Mouse (Mus musculus) gastrocnemius, postnatal 10 days (tissue): ENCODE results near the gene Sept9. TPM values are rescaled to one million over a fixed set of nuclear protein-coding genes. Genes with fewer than 3 reads are reported as not detected.

Experiments used
- DNase-seq: peaks from one replicate; pipeline ENCODE4 v3.0.0; 2021; ENCODE audit warnings: mixed read lengths
- total RNA-seq, 2 experiments: library from RNA; stranded (reverse); gene quantifications; 2 replicates each; pipeline ENCODE4 v1.2.3; 2021

Sept9 gene
- total RNA-seq, 2 experiments from 2014 or later = 40.1 to 51.9 TPM

DNA sequence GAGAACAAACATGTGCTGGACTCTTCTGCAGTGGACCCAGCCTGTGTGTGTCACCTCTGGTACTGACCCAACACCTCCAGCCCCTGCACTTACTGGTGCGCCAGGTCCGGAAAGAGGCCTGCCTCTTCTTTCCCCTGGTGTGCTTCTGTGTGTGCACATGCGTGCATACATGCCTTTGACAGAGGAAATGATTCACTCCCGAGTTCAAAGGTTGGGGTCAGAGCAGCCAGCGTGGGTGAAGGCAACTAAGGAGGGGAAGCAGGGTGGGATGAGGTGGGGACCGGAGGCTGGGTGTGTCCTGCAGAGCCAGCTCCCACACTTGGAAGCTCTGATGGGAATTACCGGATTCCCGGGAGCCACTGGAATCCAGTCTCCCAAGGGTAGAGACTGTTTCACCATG, 46.8 kb downstream of the Sept9 start:
- DNase-seq = no peak

DNA sequence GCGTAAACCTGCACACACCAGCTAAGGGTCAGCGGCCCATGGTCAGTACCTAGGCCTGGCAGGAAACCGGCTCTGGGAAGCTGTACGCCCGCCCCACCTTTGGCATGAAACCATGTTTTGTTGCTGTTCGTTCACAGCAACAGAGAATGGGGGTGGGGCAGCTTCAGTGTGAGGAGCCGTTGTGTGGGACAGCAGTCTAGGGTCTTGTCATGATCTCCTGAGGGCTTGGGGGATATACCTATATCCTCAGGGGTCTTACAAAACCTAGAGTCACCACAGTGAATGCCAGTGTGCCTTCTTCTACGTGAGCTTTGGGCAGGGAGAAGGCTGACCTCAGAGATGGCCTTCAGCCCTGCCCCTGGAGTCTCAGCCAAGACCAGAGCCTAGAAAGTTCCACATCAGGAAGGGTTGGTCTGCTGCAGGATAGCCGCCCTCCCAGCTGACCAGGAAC, 47.5 kb downstream of the Sept9 start:
- DNase-seq = no peak

DNA sequence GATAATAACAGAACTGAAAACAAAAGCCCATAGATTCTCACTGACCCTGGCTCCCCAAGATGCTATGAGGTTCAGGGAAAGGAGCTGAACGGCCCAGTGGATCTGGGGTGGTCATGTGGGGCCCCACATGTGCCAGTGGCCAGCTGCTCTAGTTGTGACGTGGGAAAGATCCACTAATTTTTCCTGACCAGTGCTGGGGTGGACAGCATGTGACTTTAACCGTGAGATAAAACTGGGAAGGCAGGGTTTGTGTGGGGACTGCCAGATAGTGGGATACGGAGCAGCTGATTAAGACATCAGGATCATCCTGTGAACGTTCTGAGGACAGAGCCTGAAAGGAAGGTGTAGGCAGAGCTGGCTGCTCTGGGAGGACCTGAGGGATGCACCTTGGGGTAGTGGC, 48.1 kb downstream of the Sept9 start:
- DNase-seq = no peak

DNA sequence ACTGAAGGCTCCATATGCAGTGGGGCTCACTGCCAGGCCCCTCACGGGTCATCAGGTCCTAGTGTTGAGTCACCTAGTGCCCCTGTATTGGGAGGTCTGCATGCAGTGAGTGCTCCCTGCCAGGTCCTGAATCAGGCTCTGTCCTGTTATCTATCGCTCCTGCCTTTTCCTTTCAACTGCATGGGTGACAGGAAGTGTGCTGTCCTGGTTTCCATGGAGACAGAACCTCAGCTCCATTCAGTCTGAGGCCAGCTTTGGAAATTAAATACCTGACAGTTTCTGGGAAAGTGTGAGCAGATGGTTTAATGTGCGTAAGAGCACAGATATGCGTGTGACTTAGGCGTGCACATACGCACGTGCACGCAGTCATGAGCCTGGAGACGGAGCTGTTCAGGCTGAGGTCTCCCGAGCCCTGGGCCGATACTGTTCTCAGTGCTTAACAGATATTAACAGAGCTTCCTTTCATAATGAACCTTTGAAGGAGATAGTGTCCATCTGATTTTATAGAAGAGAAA, 49.3 kb downstream of the Sept9 start:
- DNase-seq = no peak

DNA sequence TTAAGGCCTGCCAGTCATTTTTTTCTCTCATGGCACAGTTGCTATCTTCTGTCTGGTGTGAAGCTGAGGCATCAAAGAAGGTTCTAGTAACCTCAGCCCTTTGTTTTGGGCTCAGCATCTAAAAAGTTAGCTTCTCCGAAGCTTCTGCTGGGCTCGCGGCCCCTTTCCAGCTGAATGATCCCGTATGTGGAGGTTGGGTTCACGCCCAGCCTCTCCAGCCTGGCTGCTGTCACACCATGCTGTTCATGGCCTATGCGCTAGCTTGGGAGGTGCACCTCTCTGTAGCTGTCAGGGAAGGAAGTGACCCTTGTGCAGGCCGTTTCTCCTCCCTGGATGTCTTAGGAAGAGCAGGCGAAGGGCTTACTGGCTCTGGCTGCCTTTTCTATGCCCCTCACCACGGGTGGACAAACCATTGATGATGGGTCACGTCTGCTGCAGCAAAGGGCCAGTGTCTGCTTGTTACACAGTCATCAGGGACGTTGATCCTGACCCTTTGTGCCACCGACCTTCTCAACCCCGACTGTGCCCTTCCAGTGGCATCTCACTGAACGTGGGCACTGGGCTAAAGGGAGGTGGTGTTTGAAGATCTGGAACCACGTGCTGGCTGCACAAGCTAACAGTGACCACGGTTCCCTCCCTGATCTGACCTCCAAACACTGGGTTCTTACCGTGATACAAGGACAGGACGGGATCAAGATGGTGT, 50.0 kb downstream of the Sept9 start:
- DNase-seq = no peak

DNA sequence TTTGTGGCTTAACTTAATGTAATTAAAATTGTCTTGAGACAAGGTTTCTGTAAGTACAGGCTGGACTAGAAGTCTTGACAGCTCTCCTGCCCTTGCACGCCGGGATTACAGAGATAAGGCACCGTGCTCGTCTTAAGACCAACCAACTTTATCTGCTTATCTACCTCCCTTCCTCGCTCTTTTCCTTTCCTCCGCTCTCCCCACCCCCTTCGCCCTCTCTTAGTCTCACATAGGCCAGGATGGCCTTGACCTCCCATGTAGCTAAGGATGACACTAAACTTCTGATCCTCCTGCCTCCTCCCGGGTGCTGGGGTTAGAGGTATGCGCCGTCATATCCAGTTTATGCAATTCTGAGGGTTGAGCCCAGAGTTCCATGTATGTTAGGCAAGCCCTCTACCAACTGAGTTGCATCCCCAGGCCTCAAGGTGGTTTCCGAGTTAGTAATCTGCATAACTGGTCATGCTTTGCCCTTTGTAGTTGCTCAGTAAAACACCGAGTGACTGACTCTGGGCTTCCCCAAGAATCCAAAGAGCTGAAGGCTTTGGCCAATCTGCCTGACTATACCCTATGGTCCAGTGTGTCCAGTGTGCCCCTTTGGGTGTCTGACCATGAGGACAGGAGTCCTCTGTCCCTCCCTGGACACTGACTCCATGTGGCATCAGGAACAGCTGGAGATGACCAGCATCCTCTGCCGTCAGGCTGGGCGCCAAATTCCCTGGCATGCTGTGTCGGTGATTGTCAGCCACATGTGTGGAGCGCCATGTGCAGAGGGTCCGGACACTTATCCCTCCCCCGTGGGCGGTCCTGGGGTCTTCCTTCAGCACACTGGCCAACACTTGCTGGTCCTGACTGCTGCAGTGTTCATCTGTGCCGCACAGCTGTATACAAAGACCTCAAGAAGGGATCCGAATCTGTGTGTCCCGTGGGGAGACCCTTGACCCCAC, 50.8 kb downstream of the Sept9 start:
- peak; percentile 62 for DNase-seq

DNA sequence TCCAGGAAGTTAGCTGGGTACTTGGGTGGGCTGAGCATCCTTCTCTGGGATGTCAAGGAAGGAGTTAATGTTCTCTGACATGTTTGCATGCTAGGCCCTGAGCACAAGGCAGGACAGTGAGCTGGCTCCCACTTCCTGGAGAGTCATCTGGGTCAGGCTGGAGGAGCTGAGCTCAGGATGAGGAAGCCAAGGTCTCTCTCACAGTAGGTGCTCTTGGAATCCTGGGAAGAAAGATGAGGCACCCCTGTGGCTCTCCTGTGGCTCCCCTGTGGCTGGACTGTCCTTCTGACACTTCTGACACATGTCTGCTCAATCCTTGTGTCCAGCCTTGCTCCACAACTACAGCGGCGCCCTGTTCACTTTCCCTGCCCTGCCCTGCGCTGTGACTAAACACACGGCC, 52.3 kb downstream of the Sept9 start:
- DNase-seq = no peak

DNA sequence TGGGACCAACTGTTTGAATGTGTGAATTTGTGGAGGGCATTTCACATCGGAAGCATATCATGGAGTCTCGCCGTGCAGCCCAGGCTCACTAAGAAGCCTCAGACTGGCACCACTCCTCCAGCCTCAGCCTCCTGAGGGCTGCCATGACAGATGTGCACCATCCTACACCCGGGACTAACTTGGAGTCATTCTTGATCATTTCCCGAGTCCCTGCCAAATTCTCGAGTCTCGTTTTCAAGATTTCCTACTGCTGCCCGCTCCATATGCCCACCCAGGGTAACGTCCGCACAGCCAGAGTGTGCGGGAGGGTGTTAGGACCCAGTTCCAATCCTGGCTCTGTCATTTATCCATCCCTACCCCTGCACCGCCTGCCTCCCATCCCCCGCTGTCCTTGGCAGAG, 53.4 kb downstream of the Sept9 start:
- no peak for DNase-seq

DNA sequence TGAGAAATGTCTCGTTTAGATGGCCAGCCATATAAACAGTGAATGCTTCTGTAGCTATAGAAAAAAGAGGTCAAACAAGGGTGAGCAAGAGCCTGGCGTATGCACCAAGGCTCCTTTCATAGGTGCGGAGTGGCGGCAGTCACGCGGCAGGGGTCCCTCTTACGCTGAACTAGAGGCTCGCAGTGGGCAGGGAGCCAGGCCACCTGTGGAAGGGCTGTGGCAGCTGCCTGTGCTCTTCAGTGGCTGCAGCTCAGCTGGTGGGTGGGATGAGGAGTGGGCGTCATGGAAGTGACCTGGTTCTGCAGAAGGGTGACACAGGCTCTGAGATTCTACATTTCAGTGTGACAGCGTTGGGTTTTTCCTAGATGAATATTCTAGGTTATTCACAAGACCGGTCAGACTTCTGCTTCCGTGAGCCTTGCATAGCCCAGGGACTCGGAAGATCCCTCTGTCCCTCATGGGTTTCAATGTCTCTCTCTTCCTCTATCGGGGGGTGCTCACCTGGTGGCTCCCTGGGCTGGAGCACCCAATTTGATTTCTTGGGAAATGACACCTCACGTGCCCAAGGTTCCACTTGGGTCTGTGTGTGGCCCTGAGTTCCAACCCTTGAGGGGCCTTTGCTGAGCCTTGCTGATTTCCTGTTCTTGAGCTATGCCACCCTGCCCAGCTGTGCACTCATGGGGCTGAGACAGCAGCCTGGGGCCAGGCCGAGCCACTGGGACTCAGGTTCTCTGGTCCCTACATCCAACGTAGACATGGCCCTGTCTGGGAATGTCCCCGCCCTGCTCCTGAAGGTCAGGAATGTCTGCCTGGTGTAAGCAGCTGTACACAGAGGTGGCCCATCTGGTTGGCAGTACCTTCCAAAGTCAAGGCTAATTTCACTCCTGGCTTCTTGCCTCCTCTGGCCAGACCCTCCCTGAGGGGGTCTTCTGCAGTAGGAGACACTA, 55.0 kb downstream of the Sept9 start:
- no peak for DNase-seq

DNA sequence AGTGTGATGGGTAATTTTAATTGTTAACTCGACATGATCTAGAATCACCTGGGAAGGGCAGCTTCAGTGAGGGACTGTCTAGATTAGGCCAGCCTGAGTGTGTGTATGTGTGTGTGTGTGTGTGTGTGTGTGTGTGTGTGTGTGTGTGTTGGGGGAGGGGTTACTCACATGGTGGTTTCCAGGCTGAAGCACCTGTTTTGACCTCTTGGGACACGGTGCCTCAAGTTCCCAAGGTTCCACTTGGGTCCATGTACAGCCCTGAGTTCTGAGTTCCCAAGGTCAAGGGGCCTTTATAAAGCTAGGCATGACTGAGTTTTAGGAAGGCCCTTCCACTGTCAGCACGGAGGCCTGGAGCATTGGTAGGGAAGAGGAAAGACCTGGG, 55.6 kb downstream of the Sept9 start:
- no peak for DNase-seq

DNA sequence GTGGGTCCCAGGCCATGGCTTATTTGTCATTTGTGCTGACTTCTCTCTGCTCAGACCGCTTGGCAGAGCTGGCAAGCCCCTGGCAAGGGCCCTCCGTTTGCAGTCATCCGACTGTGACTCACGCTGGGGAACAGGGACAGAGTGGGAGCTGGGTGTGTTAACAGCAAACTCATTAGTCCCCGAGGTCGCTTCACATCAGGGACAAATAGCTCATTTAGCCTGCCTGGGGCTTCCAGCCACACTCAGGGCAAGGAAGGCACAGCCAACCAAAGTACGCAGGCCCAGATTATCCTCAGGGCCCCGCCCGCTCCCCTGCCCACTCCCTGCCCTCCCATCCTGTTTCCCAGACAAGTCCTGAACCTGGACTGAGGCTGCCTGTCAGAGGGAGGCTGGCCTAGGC, 56.6 kb downstream of the Sept9 start:
- DNase-seq = peak; percentile 59

DNA sequence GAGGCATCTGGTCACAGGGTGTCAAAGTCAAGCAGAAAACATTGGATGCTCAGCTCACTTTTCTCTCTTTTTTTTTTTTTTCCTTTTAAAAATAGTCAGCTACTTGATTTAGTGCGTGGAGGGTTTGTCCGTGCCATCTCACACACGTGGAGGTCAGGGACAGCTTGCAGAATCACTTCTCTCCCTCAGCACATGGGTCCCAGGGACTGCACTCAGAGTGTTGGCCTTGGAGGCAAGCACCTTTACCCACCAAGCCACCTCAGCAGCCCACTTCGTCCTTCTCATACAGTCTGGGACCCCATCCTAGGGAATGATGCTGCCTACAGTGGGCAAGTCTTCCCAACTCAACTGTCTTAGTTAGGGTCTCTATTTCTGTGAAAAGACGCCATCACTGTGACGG, 57.4 kb downstream of the Sept9 start:
- no peak for DNase-seq

DNA sequence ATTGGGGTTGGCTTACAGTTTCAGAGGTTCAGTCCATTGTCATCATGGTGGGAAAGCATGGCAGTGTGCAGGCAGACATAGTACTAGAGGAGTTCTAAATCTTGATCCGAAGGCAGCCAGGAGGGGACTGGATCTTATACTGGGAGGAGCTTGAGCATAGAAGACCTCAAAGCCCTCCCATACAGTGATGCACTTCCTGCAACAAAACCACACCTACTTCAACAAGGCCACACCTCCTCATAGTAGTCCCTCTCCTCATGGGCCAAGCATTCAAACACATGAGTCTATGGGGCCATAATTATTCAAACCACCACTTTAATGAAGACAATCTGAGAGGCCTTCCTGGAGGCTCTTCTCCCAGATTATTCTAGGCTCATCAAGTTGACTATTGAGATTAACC, 57.8 kb downstream of the Sept9 start:
- DNase-seq = no peak

DNA sequence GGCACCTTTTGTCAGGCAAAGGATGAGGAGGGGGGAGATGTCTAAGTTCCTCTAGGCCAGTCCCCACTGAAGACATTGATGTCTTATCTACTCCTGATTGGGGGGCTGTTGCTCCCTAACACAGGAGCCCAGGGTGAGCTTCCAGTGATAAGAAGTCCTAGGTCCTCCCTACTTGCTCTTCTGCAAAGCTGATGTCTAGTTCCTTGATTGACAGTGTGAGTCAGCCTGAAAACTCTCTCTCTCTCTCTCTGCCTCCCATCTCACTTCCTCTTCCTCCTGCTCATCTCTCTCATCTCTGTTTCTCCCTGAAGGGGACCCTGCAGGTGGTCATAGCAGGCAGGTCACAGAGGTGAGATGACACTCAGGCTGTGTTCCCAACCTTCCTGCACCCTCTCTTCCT, 58.4 kb downstream of the Sept9 start:
- DNase-seq = no peak

DNA sequence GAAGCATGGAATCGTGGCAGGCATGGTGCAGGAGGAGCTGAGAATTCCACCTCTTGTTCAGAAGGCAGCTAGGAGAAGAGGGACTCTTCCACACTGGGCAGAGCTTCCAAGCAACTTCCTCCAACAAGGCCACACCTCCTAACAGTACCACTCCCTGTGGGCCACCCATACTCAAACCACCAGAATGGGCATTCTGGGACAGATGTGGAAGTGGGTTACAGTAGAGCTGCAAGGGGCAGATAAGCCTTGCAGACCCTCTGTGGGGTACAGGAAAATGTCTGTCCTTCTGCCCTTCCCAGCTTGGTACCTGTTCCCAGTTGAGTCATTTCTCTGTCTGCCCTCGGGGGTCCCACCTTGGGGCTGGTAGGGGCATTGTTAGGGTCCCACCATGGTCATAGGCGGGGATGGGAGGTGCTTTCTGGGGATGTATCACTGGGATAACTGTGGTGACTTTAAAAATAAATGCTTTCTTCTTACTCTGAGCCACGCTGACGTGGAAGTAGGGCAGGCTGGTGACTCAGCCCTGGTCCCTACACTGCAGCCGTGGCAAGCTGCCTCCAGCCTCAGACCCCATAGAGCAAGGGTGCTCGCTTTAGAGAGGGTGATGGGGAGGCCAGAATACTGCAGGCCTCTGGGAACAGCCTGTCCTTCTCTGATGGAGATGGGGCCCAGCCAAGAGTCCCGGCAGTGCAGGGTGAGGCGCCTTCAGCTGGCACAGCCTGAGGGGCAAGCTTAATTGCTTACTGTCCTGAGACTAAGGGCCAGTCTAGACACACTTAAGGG, 59.9 kb downstream of the Sept9 start:
- no peak for DNase-seq

DNA sequence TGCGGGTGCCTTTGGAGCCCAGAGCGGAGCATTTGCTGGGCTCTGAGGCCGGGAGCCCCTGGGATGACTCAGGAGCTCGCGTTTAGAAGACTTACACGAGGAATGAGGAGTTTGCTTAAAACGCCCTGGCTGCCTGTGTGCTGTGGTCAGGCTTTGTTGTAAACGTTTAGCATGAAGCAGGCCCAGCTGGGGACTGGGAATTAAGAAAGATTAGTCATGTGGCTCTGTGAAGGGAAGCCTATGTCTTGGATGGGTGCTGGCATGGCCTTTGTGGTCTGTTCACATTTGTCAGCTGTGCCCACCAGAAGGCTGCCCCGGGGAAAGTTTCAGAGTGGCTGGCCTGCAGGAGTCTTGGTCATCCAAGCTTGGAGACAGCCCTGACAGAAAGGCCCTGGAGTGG, 61.2 kb downstream of the Sept9 start:
- DNase-seq = no peak

DNA sequence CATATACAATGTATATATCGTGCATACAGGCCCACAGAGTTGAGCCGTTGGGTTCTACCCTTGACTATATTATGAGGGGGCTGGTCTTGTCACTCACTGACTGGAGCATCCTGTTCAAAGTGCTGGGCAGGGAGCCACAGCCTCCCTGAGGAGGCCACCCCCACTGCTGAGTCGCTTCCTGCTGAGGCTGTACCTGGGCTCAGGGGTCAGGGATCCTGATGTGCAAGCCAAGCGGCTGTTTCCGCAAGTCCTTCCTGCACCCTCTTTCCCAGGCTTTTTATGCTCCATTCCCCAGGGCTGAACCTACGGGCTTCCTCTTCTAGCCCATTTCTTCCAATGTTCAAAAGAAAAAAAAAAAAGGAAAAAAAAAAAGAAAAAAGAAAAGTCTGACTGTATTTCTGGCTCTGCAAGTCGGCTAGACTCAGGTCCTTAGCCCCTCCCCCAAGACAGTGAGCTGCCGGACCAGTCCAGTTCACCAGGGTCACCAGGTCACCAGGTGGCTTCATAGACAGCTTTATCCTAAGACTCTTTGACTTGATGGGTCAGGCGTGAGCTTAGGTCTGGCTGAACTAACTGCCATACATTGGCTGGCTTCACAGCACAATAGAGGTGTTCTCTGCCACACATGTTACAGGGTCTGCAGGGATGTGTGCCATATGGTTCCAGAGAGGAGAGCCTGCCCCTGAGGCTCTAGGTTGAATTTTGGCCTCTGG, 63.8 kb downstream of the Sept9 start:
- DNase-seq = no peak

DNA sequence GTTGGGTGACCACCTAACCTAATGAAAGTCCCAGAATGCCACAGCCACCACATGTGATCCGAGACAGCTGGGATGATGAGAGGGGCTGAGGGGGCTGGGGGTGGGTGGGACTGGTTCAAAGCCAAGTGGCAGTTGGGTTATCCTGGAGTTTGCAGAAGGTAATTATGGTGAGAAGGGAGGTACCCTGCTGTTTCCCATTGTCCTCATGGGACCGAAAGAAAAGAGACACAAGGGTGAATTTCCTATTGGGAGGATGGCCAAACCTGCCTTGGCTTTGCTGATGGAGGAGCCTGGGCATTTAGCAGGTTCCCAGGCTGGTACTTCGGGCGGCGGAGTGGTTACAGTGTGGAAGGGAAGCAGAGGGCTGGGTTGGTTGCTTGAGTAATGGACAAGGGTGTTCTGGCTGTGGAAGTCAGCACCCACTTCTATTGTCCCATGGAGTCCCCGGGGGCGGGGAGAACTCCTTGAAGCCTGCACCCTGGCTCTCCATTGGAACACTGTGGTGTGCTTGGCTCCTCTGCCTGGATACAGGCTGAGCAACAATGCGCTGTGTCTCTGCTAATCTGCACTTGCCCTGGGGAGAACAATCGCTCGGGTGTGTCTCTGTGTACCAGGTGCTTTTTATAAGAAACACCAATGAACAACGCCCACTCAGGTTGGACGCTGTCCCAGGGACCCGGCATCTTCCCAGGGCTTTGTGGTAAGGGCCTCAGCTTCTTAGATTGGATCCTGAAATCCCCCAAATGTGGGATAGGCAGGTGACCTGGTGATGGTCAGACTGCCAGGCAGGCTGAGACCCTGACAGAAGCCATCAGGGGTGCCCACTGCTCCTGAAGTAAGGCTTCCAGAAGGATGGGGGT, 64.9 kb downstream of the Sept9 start:
- no peak for DNase-seq

DNA sequence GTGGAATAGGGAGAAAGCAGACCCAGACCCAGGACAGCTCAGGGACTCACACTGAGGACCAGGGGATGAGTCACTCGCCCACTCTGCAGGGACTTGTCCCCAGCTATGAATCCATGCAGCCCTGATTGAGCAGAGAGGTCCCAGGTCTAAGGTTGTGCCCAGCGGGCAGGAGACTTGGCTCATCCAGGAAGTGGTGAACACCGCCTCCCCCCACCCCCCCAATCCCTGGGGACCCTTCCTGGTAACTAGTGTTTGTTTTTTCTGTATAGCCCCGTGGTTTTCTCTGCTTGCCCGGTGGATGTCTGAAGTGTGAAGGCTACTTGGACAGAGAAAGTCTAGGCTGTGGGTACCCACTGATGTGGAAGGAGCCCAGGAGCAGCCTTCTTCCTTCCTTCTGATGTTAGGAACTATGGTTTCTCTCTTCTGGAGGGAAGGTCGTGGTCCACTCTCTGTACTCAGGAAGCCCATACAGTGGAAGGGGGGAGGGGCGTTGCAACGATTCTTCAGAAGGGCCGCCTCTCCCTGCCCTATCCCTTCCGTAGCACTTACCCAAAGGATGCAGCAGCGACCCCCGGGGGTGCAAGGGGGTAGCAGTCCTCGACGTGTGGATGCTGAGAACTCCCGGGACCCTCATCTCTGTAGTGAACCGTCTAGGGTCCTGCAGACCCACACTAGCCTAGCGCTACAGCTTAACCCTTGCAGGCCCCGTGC, 66.0 kb downstream of the Sept9 start:
- peak; percentile 54 for DNase-seq
